ENCODE assay signal across 8 mouse cellular contexts in the genomic region with DNA sequence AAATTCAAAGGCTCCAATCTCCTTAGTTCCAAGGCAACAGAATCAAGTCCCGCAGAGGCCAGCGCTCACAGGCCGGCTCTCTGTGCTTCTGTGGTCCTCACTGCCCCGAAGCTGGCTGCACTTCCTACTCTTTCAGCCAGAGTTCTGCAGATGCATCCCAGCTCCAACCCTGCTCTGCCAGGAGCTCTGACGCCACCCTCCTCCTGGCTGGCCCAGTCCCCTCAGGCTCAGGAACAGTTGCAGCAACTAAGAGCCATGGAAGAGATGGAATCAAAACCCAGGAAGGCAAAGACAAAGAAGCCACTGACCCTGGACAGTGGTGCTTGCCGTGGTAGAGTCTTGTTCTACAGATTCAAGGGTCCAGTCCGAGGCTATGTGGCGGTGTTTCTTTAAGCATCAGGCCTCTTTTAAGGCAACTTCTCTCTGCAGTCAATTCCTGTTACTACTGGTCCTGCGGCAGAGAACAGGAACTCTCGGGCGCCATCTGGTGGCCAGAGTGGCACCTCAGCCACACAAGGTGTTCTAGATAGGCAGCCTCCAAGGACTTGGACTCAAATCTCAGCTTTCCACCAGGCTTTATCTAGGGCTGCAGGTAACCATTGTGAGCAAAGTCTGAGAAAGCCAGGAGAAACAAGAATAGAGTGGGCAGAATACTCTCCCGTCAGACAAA. TPM values are rescaled to one million over a fixed set of nuclear protein-coding genes. Genes with fewer than 3 reads are reported as not detected.
DNase-seq lines count a peak whose midpoint lies in the region; ATAC-seq and TF ChIP-seq lines count a peak whose summit lies in the region.

No protein-coding gene starts in this region.

- peak; percentile 90 for ATAC-seq in hindbrain, postnatal 0 days
- ATAC-seq in megakaryocyte-erythroid progenitor cell, adult 5-6 weeks (replicated peaks; ENCODE audit: low FRiP score, low TSS enrichment, poor library complexity, severe bottlenecking): peak; percentile 91

- 0 out of 2 replicates have a peak, but pooled peaks cover 7% of the 10 kb centered on the region for H3K4me1 ChIP-seq in hindbrain, postnatal 0 days (ENCODE audit: insufficient read depth, low read length)

- H3K9me3 ChIP-seq in hindbrain, postnatal 0 days (ENCODE audit: low read length): no peaks in the 10 kb centered on the region

- peak overlapping the region; percentile 60; the same call in 1 of the 2 replicates for H3K27ac ChIP-seq in hindbrain, postnatal 0 days

- WGBS in hindbrain, postnatal 0 days: 27% methylated on average over 12 of the region's 12 CpGs

- no peak overlapping the region for H3K4me2 ChIP-seq in hindbrain, postnatal 0 days (ENCODE audit: low read depth, low read length)

- H3K27me3 ChIP-seq in hindbrain, postnatal 0 days (ENCODE audit: insufficient read depth, low read length): no peaks in the 10 kb centered on the region

- DNase-seq in R1 (ENCODE audit: low read depth, low spot score): peak; percentile 78
- peak; percentile 88 for DNase-seq in cerebellum, adult 9-10 months
- DNase-seq in frontal cortex, postnatal 10 days (ENCODE audit: low spot score in 2 of 2): peak; percentile 61 to 87
- DNase-seq in hindbrain, postnatal 0 days (ENCODE audit: low spot score): peak; percentile 96
- peak; percentile 91 to 98 for DNase-seq in left cerebral cortex, adult 18-20 months (ENCODE audit: low spot score in 2 of 2)
- peak; percentile 93 to 95 for DNase-seq in right cerebral cortex, postnatal 10 days (ENCODE audit: low spot score in 2 of 2)
- DNase-seq in urinary bladder, postnatal 25 days (ENCODE audit: low spot score): peak; percentile 92

- 0 out of 2 replicates have a peak overlapping the region, but pooled peaks have one; percentile 13 for H3K9ac ChIP-seq in hindbrain, postnatal 0 days (replicated peaks; ENCODE audit: low read length)

- TF ChIP-seq CTCF in hindbrain, postnatal 0 days (IDR thresholded peaks at IDR 0.05; ENCODE audit: low read depth): peak; percentile 98

- H3K36me3 ChIP-seq in hindbrain, postnatal 0 days (ENCODE audit: insufficient read depth, low read length): no peaks in the 10 kb centered on the region

- H3K4me3 ChIP-seq in hindbrain, postnatal 0 days (ENCODE audit: low read length): no peak overlapping the region

RNA-seq across cellular contexts. Expression of gene Abr, which starts 44.4 kb away (rescaled TPM):
- total RNA-seq in hindbrain, postnatal 0 days (2014; rRNA removed): 210 and 211 TPM in 2 replicates
- polyA plus RNA-seq in hindbrain, postnatal 0 days (2015; fragmentation: Nextera tagmentation; extraction: Ambion mirVana): 77.0 and 87.5 TPM in 2 replicates
- total RNA-seq in left cerebral cortex, adult 18-20 months (2021): 100 to 1,000 TPM; 413 to 418 TPM
- 7.2 TPM in 2 replicates for total RNA-seq in megakaryocyte-erythroid progenitor cell, adult 5-6 weeks (2014; fragmentation: Nextera tagmentation)
- total RNA-seq in megakaryocyte-erythroid progenitor cell, adult 5-6 weeks (2017): 8.0 and 10.9 TPM in 2 replicates

Comparison
In these comparisons a context has a peak if more than half of its experiments do, and no peak if none do; other contexts are left out.
1. RNA of gene Abr, which starts 44.4 kb away (total RNA-seq): 413 to 418 TPM in left cerebral cortex, adult 18-20 months and 210 to 211 TPM in hindbrain, postnatal 0 days; 7.2 to 10.9 TPM in megakaryocyte-erythroid progenitor cell, adult 5-6 weeks; every median in the first group is over 10 times any median in the second.
2. Peak in every context shown above with its lines, with median percentiles within 50 percentile points of each other: DNase-seq.